Mouse (Mus musculus) MEL (cell line): ENCODE data around the gene Dnaaf3. TPM values are rescaled to one million over a fixed set of nuclear protein-coding genes. Genes with fewer than 3 reads are reported as not detected.

ENCODE experiments used
- DNase-seq: peaks from one replicate; pipeline ENCODE4 v3.0.0; 2011; ENCODE audit warnings: low read depth, low spot score
- H3K27ac ChIP-seq: 2 replicates; pipeline ENCODE4 v1.5.1; 2012; ENCODE audit warnings: low read depth, mild to moderate bottlenecking, control low read depth, low read length, moderate library complexity; ENCODE audit not compliant: control insufficient read depth
- H3K27me3 ChIP-seq, 2 experiments: fragments of 150-350 bp in 1 of 2; sonication (generic) in 1 of 2; 2 replicates each; pipeline ENCODE4 v1.6.1; 2012; ENCODE audit warnings: low read length in 2 of 2, mild to moderate bottlenecking in 2 of 2, improper control_type of control experiment in 1 of 2, moderate library complexity in 1 of 2; ENCODE audit not compliant: insufficient read depth in 2 of 2, control insufficient read depth in 1 of 2
- H3K36me3 ChIP-seq, 2 experiments: 2 replicates each; pipeline ENCODE4 v1.6.1; 2012 to 2014; ENCODE audit warnings: low read length in 2 of 2, improper control_type of control experiment in 1 of 2, inconsistent platforms in 1 of 2, mild to moderate bottlenecking in 1 of 2; ENCODE audit not compliant: insufficient read depth in 2 of 2, control insufficient read depth in 1 of 2
- H3K4me1 ChIP-seq, 2 experiments: fragments of 150-350 bp in 1 of 2; sonication (generic) in 1 of 2; 2 replicates each; pipeline ENCODE4 v1.6.1; 2012; ENCODE audit warnings: low read length in 2 of 2, improper control_type of control experiment in 1 of 2, mild to moderate bottlenecking in 1 of 2; ENCODE audit not compliant: insufficient read depth in 2 of 2, control insufficient read depth in 1 of 2
- H3K4me3 ChIP-seq, 2 experiments: fragments of 150-350 bp in 1 of 2; sonication (generic) in 1 of 2; 2 replicates each; pipeline ENCODE4 v1.5.1; 2012; ENCODE audit warnings: low read depth in 2 of 2, low read length in 2 of 2, mild to moderate bottlenecking in 2 of 2, moderate library complexity in 2 of 2, control low read depth in 1 of 2, improper control_type of control experiment in 1 of 2; ENCODE audit not compliant: control insufficient read depth in 1 of 2, insufficient read depth in 1 of 2
- H3K79me2 ChIP-seq: 2 replicates; pipeline ENCODE4 v1.6.1; 2012; ENCODE audit warnings: mild to moderate bottlenecking, low read length, moderate library complexity; ENCODE audit not compliant: control insufficient read depth, poor library complexity, insufficient read depth
- H3K9ac ChIP-seq: 2 replicates; pipeline ENCODE4 v1.6.1; 2012; ENCODE audit warnings: low read depth, mild to moderate bottlenecking, control low read depth, low read length, moderate library complexity; ENCODE audit not compliant: control insufficient read depth, poor library complexity, severe bottlenecking
- H3K9me3 ChIP-seq: fragments of 150-350 bp; sonication (generic); replicated peaks from 2 replicates; pipeline ENCODE4 v1.6.1; 2012; ENCODE audit warnings: mild to moderate bottlenecking, low read length, improper control_type of control experiment, moderate library complexity; ENCODE audit not compliant: insufficient read depth
- CTCF ChIP-seq, 3 experiments: IDR thresholded peaks in 2 of 3; conservative IDR thresholded peaks in 1 of 3; 2 replicates each; pipeline ENCODE4 v1.5.1; 2011 to 2012; ENCODE audit warnings: low read length in 3 of 3, low read depth in 2 of 3, mild to moderate bottlenecking in 2 of 3, improper control_type of control experiment in 1 of 3, inconsistent platforms in 1 of 3, mixed read lengths in 1 of 3, moderate library complexity in 1 of 3; ENCODE audit not compliant: control insufficient read depth in 1 of 3, insufficient read depth in 1 of 3, poor library complexity in 1 of 3, severe bottlenecking in 1 of 3
- ELF1 ChIP-seq: IDR thresholded peaks from 2 replicates; pipeline ENCODE4 v1.6.1; 2014; ENCODE audit warnings: low read depth, mild to moderate bottlenecking, inconsistent platforms, low read length, improper control_type of control experiment, moderate library complexity
- EP300 ChIP-seq, 2 experiments: IDR thresholded peaks; 2 replicates each; pipeline ENCODE4 v1.6.1; 2011; ENCODE audit warnings: improper control_type of control experiment in 2 of 2, low read length in 2 of 2, low read depth in 1 of 2, mild to moderate bottlenecking in 1 of 2
- ETS1 ChIP-seq: IDR thresholded peaks from 2 replicates; pipeline ENCODE4 v1.6.1; 2012; ENCODE audit warnings: low read depth, mild to moderate bottlenecking, inconsistent platforms, low read length, improper control_type of control experiment, moderate library complexity
- GATA1 ChIP-seq: IDR thresholded peaks from 2 replicates; pipeline ENCODE4 v1.6.1; 2011; ENCODE audit warnings: low read depth, low read length, improper control_type of control experiment
- HCFC1 ChIP-seq: IDR thresholded peaks from 2 replicates; pipeline ENCODE4 v1.6.1; 2012; ENCODE audit warnings: low read depth, mild to moderate bottlenecking, inconsistent platforms, low read length, improper control_type of control experiment, moderate library complexity
- JUND ChIP-seq: IDR thresholded peaks from 2 replicates; pipeline ENCODE4 v1.6.1; 2011; ENCODE audit warnings: low read depth, mild to moderate bottlenecking, improper control_type of control experiment, low read length
- MAZ ChIP-seq: IDR thresholded peaks from 2 replicates; pipeline ENCODE4 v1.6.1; 2012; ENCODE audit warnings: low read depth, mild to moderate bottlenecking, inconsistent platforms, low read length, improper control_type of control experiment
- MEF2A ChIP-seq: IDR thresholded peaks from 2 replicates; pipeline ENCODE4 v1.6.1; 2014; ENCODE audit warnings: low read depth, mild to moderate bottlenecking, inconsistent platforms, low read length, improper control_type of control experiment; ENCODE audit not compliant: poor library complexity, insufficient replicate concordance, severe bottlenecking; ENCODE audit errors: extremely low read depth
- MXI1 ChIP-seq: IDR thresholded peaks from 2 replicates; pipeline ENCODE4 v1.6.1; 2011; ENCODE audit warnings: mild to moderate bottlenecking, low read depth, low read length, improper control_type of control experiment
- MYC ChIP-seq: IDR thresholded peaks from 2 replicates; pipeline ENCODE4 v1.6.1; 2011; ENCODE audit warnings: low read depth, mild to moderate bottlenecking, low read length, improper control_type of control experiment, moderate library complexity
- NELFE ChIP-seq: IDR thresholded peaks from 2 replicates; pipeline ENCODE4 v1.6.1; 2011; ENCODE audit warnings: low read depth, low read length, improper control_type of control experiment
- NRF1 ChIP-seq: IDR thresholded peaks from 2 replicates; pipeline ENCODE4 v1.6.1; 2014; ENCODE audit warnings: low read depth, mild to moderate bottlenecking, inconsistent platforms, low read length, improper control_type of control experiment, moderate library complexity; ENCODE audit not compliant: poor library complexity, insufficient read depth, severe bottlenecking
- POLR2A ChIP-seq, 2 experiments: IDR thresholded peaks; 2 replicates each; pipeline ENCODE4 v1.6.1; 2011 to 2012; ENCODE audit warnings: low read length in 2 of 2, mild to moderate bottlenecking in 2 of 2, control low read depth in 1 of 2, improper control_type of control experiment in 1 of 2, low read depth in 1 of 2, moderate library complexity in 1 of 2; ENCODE audit not compliant: control insufficient read depth in 1 of 2, insufficient read depth in 1 of 2, poor library complexity in 1 of 2
- POLR2AphosphoS2 ChIP-seq: IDR thresholded peaks from 2 replicates; pipeline ENCODE4 v1.6.1; 2011; ENCODE audit warnings: low read length, improper control_type of control experiment
- POLR2AphosphoS5 ChIP-seq: IDR thresholded peaks from 2 replicates; pipeline ENCODE4 v1.6.1; 2012; ENCODE audit warnings: low read depth, borderline replicate concordance, mild to moderate bottlenecking, inconsistent platforms, low read length, moderate library complexity, mixed read lengths
- RCOR1 ChIP-seq: IDR thresholded peaks from 2 replicates; pipeline ENCODE4 v1.6.1; 2012; ENCODE audit warnings: low read depth, mild to moderate bottlenecking, inconsistent platforms, low read length, improper control_type of control experiment
- SIN3A ChIP-seq: IDR thresholded peaks from 2 replicates; pipeline ENCODE4 v1.6.1; 2012; ENCODE audit warnings: low read length, improper control_type of control experiment, inconsistent platforms
- TBP ChIP-seq: IDR thresholded peaks from 2 replicates; pipeline ENCODE4 v1.8.0; 2011; ENCODE audit warnings: low read depth, low read length, improper control_type of control experiment
- TCF12 ChIP-seq: IDR thresholded peaks from 2 replicates; pipeline ENCODE4 v1.6.1; 2014; ENCODE audit warnings: low read depth, mild to moderate bottlenecking, inconsistent platforms, low read length, improper control_type of control experiment, moderate library complexity
- UBTF ChIP-seq: IDR thresholded peaks from 2 replicates; pipeline ENCODE4 v1.6.1; 2012; ENCODE audit warnings: low read depth, mild to moderate bottlenecking, inconsistent platforms, low read length, improper control_type of control experiment, moderate library complexity, borderline replicate concordance; ENCODE audit not compliant: insufficient read depth
- ZMIZ1 ChIP-seq: IDR thresholded peaks from 2 replicates; pipeline ENCODE4 v1.6.1; 2012; ENCODE audit warnings: low read depth, mild to moderate bottlenecking, inconsistent platforms, low read length, improper control_type of control experiment, moderate library complexity
- ZNF384 ChIP-seq: IDR thresholded peaks from 2 replicates; pipeline ENCODE4 v1.6.1; 2012; ENCODE audit warnings: low read depth, mild to moderate bottlenecking, inconsistent platforms, low read length, improper control_type of control experiment
- polyA plus RNA-seq, 2 experiments: library from polyadenylated mRNA; stranded (reverse) in 1 of 2; unstranded in 1 of 2; fragments of >175 nt in 1 of 2; fragments of >200 nt in 1 of 2; gene quantifications; 2 replicates each; pipeline versions ENCODE4 v1.2.1 to v1.2.4; 2012; ENCODE audit warnings: low replicate concordance in 2 of 2, low read depth in 1 of 2; ENCODE audit not compliant: insufficient read length in 2 of 2, insufficient read depth in 1 of 2, missing spikeins in 1 of 2
- total RNA-seq: library from RNA; depleted of rRNA; stranded (reverse); fragments of 300-350 nt; gene quantifications from 2 replicates; pipeline ENCODE4 v1.2.3, GENCODE M21; 2012

The Dnaaf3 gene
- total and polyA plus RNA-seq, 3 experiments, result 0.73 to 2.9 TPM; not detected in 1

GRCm38 (mm10) chr7:4522292-4522691 lies 10.0 kb downstream of the Dnaaf3 start:
- peaks cover 0 to 11% of the 10 kb centered on the region in 2 experiments; a peak in 2 of 4 replicates for H3K36me3 ChIP-seq
- peak overlapping the region; percentile 80 for H3K9ac ChIP-seq
- H3K4me1 ChIP-seq, result peaks cover 2 to 24% of the 10 kb centered on the region in 2 experiments; a peak in 3 of 4 replicates
- H3K79me2 ChIP-seq, result peaks cover 12% of the 10 kb centered on the region
- peak; percentile 82 for DNase-seq
- no peaks in the 10 kb centered on the region for H3K27me3 ChIP-seq
- peak overlapping the region; percentile 88 for H3K27ac ChIP-seq
- peak overlapping the region; percentile 74 to 76 for H3K4me3 ChIP-seq
- TF ChIP-seq POLR2AphosphoS5 (no peak; the same call in 1 of the 2 replicates), JUND (no peak), GATA1 (peak; percentile 76; the same call in 1 of the 2 replicates), ETS1 (peak; percentile 58), NELFE (peak; percentile 79), HCFC1 (peak; percentile 46), MXI1 (peak; percentile 21; the same call in 1 of the 2 replicates), MEF2A (peak; percentile 58; the same call in 1 of the 2 replicates), POLR2A (IDR thresholded peaks at IDR 0.05; ENCODE audit: control insufficient read depth in 1 of 2, insufficient read depth in 1 of 2, low read depth in 1 of 2, low read length in 2 of 2, poor library complexity in 1 of 2) (peak; percentile 71 to 91; a peak in 3 of 4 replicates), ELF1 (0 out of 2 replicates have a peak, but pooled peaks have one; percentile 29), ZNF384 (no peak), MAZ (peak; percentile 49; the same call in 1 of the 2 replicates), CTCF (IDR thresholded peaks at IDR 0.05 in 2 of 3, conservative IDR thresholded peaks at IDR 0.05 in 1 of 3; ENCODE audit: control insufficient read depth in 1 of 3, insufficient read depth in 1 of 3, low read depth in 2 of 3, low read length in 3 of 3, poor library complexity in 1 of 3, severe bottlenecking in 1 of 3) (no peak), SIN3A (peak; percentile 75; the same call in 1 of the 2 replicates), UBTF (no peak), POLR2AphosphoS2 (peak; percentile 89), EP300 (IDR thresholded peaks at IDR 0.05; ENCODE audit: low read depth in 1 of 2, low read length in 2 of 2) (peak; percentile 51 to 63), TCF12 (peak; percentile 61), TBP (peak; percentile 92), NRF1 (0 out of 2 replicates have a peak, but pooled peaks have one; percentile 19), RCOR1 (no peak), MYC (peak; percentile 45; the same call in 1 of the 2 replicates), ZMIZ1 (peak; percentile 92)
- H3K9me3 ChIP-seq, result no peaks in the 10 kb centered on the region
